Comparison of ENCODE assay signal across 8 mouse cellular contexts in the genomic region with DNA sequence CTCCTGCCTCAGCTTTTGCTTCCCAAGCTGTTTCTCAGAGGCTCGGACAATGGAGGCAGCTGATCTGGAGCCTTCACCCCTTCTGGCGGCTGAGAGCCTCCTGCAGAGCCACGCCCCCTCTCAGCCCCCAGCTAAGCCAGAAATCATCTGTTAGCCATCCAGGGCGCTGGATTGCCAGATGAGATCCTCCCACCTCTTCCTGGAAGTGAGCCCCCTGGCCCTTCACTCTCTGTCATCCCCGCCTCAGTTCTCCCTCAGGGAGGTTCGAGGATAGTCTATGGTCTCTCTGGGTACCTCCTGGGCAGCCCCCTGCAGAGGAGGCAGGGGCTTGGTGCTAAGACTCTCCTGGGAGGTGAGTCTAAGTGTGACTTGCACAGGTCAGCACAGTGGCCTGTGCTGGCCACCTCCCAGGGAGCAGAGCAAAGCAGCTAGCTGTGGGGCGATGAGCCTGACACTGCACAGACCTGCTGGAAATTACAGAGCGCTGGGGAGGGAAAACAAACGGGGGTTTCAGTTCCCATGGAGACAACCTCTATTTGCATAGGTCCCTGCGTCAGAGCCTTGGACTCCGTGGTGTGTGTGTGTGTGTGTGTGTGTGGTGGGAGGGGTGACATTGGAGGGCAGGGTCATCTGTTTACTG. TPM values are rescaled to one million over a fixed set of nuclear protein-coding genes. Genes with fewer than 3 reads are reported as not detected.
DNase-seq lines count a peak whose midpoint lies in the region; ATAC-seq and TF ChIP-seq lines count a peak whose summit lies in the region.

No protein-coding gene starts in this region.

- no peak overlapping the region; the same call in 1 of the 2 replicates for H3K4me3 ChIP-seq in testis, adult 2 months (ENCODE audit: control insufficient read depth, low read depth, low read length)
- H3K4me3 ChIP-seq in forebrain, embryonic 15.5 days: no peak overlapping the region
- 0 out of 2 replicates have a peak overlapping the region, but pooled peaks have one; percentile 8 for H3K4me3 ChIP-seq in hindbrain, embryonic 13.5 days
- peak overlapping the region; percentile 4; the same call in 1 of the 2 replicates for H3K4me3 ChIP-seq in stomach, embryonic 16.5 days (replicated peaks; ENCODE audit: low read length)
- no peak overlapping the region for H3K4me3 ChIP-seq in thymus, adult 2 months (ENCODE audit: control insufficient read depth, insufficient read depth, low read length)

- no peak for DNase-seq in testis, postnatal 10 days (ENCODE audit: low spot score)
- DNase-seq in thymus, adult 2 months: no peak
- DNase-seq in left cerebral cortex, postnatal 14 days (ENCODE audit: low spot score in 2 of 2): no peak

- 2% methylated on average over 11 of the region's 11 CpGs for WGBS in forebrain, embryonic 15.5 days
- 3% methylated on average over 11 of the region's 11 CpGs for WGBS in hindbrain, embryonic 13.5 days
- 3% methylated on average over 11 of the region's 11 CpGs for WGBS in stomach, embryonic 16.5 days
- 46% methylated on average over 11 of the region's 11 CpGs for WGBS in thymus, adult 2 months

- intact Hi-C loops in left cerebral cortex, postnatal 14 days (cut with DNase I): no loop called here

- H3K27ac ChIP-seq in testis, adult 2 months (ENCODE audit: control insufficient read depth, insufficient read depth, low read depth, low read length): peak overlapping the region; percentile 36
- H3K27ac ChIP-seq in forebrain, embryonic 15.5 days (replicated peaks): 0 out of 2 replicates have a peak overlapping the region, but pooled peaks have one; percentile 31
- peak overlapping the region; percentile 70 for H3K27ac ChIP-seq in hindbrain, embryonic 13.5 days
- H3K27ac ChIP-seq in stomach, embryonic 16.5 days (ENCODE audit: low read length): peak overlapping the region; percentile 81
- no peak overlapping the region for H3K27ac ChIP-seq in thymus, adult 2 months (ENCODE audit: control insufficient read depth, insufficient read depth, low read length)

- H3K9me3 ChIP-seq in forebrain, embryonic 15.5 days: no peaks in the 10 kb centered on the region
- H3K9me3 ChIP-seq in hindbrain, embryonic 13.5 days: no peaks in the 10 kb centered on the region
- no peaks in the 10 kb centered on the region for H3K9me3 ChIP-seq in stomach, embryonic 16.5 days (replicated peaks; ENCODE audit: control insufficient read depth, low read length)

- H3K4me1 ChIP-seq in testis, adult 2 months (ENCODE audit: control insufficient read depth, insufficient read depth, low read length): peaks cover 15% of the 10 kb centered on the region
- peaks cover 9% of the 10 kb centered on the region for H3K4me1 ChIP-seq in forebrain, embryonic 15.5 days
- peaks cover 36% of the 10 kb centered on the region for H3K4me1 ChIP-seq in hindbrain, embryonic 13.5 days (replicated peaks)
- peaks cover 44% of the 10 kb centered on the region for H3K4me1 ChIP-seq in stomach, embryonic 16.5 days (ENCODE audit: control insufficient read depth, insufficient read depth, low read length)
- H3K4me1 ChIP-seq in thymus, adult 2 months (replicated peaks; ENCODE audit: control insufficient read depth, insufficient read depth, low read length): peaks cover 61% of the 10 kb centered on the region

- no peak for TF ChIP-seq POLR2A in testis, adult 2 months (IDR thresholded peaks at IDR 0.05; ENCODE audit: control insufficient read depth, low read depth, low read length)
- no peak for TF ChIP-seq POLR2A in thymus, adult 2 months (IDR thresholded peaks at IDR 0.05; ENCODE audit: control insufficient read depth, extremely low read depth, insufficient read depth, low read length, poor library complexity)

- H3K27me3 ChIP-seq in testis, adult 2 months (ENCODE audit: control insufficient read depth, insufficient read depth, low read length): no peaks in the 10 kb centered on the region
- H3K27me3 ChIP-seq in forebrain, embryonic 15.5 days: no peaks in the 10 kb centered on the region
- H3K27me3 ChIP-seq in hindbrain, embryonic 13.5 days: no peaks in the 10 kb centered on the region
- no peaks in the 10 kb centered on the region for H3K27me3 ChIP-seq in stomach, embryonic 16.5 days (ENCODE audit: control insufficient read depth, insufficient read depth, low read length)
- H3K27me3 ChIP-seq in thymus, adult 2 months (ENCODE audit: control insufficient read depth, insufficient read depth, low read length): no peaks in the 10 kb centered on the region

- peak overlapping the region; percentile 35; the same call in 1 of the 2 replicates for H3K9ac ChIP-seq in forebrain, embryonic 15.5 days (replicated peaks)
- H3K9ac ChIP-seq in hindbrain, embryonic 13.5 days: peak overlapping the region; percentile 64
- H3K9ac ChIP-seq in stomach, embryonic 16.5 days (ENCODE audit: low read length): peak overlapping the region; percentile 37; the same call in 1 of the 2 replicates

- no peak for TF ChIP-seq CTCF in testis, adult 2 months (IDR thresholded peaks at IDR 0.05; ENCODE audit: control insufficient read depth, insufficient read depth, insufficient replicate concordance, low read depth, low read length)
- TF ChIP-seq CTCF in thymus, adult 2 months (IDR thresholded peaks at IDR 0.05; ENCODE audit: borderline replicate concordance, control insufficient read depth, extremely low read depth, insufficient read depth, low read length, poor library complexity): no peak

- H3K36me3 ChIP-seq in testis, adult 2 months (ENCODE audit: control insufficient read depth, insufficient read depth, low read length): no peaks in the 10 kb centered on the region
- no peaks in the 10 kb centered on the region for H3K36me3 ChIP-seq in forebrain, embryonic 15.5 days
- H3K36me3 ChIP-seq in hindbrain, embryonic 13.5 days: no peaks in the 10 kb centered on the region
- H3K36me3 ChIP-seq in stomach, embryonic 16.5 days (ENCODE audit: control insufficient read depth, insufficient read depth, low read length): no peaks in the 10 kb centered on the region
- no peaks in the 10 kb centered on the region for H3K36me3 ChIP-seq in thymus, adult 2 months (ENCODE audit: control insufficient read depth, insufficient read depth, low read length)

- H3K4me2 ChIP-seq in forebrain, embryonic 15.5 days (replicated peaks): peak overlapping the region; percentile 27
- H3K4me2 ChIP-seq in hindbrain, embryonic 13.5 days: peak overlapping the region; percentile 40
- peak overlapping the region; percentile 34 for H3K4me2 ChIP-seq in stomach, embryonic 16.5 days (ENCODE audit: low read depth, low read length)

- ATAC-seq in forebrain, embryonic 15.5 days (replicated peaks): peak; percentile 68
- peak; percentile 73 for ATAC-seq in hindbrain, embryonic 13.5 days (ENCODE audit: low FRiP score)
- ATAC-seq in megakaryocyte, adult 5-6 weeks (ENCODE audit: poor library complexity, severe bottlenecking): peak; percentile 12; the same call in 1 of the 2 replicates
- ATAC-seq in stomach, embryonic 16.5 days (ENCODE audit: insufficient read depth, low FRiP score): peak; percentile 74

RNA-seq across cellular contexts. Expression of a gene that starts 22.7 kb away (rescaled TPM):
- 0.76 and 2.0 TPM in 2 replicates for polyA plus RNA-seq in testis, adult 2 months (2012; rRNA removed)
- polyA plus RNA-seq in forebrain, embryonic 15.5 days (2015; fragmentation: Nextera tagmentation; extraction: Ambion mirVana): not detected in 2 replicates
- not detected in 2 replicates for polyA plus RNA-seq in hindbrain, embryonic 13.5 days (2015; fragmentation: Nextera tagmentation; extraction: Ambion mirVana)
- total RNA-seq in megakaryocyte, adult 5-6 weeks (2015): 0.39 and 0.45 TPM in 2 replicates
- 0.18 TPM in 1 of 2 replicates, not detected in the other for total RNA-seq in megakaryocyte, adult 5-6 weeks (2017)
- 0.19 TPM in 2 replicates for polyA plus RNA-seq in stomach, embryonic 16.5 days (2015; fragmentation: Nextera tagmentation; extraction: Ambion mirVana)
- polyA plus RNA-seq in thymus, adult 2 months (2012; rRNA removed): 202 and 240 TPM in 2 replicates
- total RNA-seq in left cerebral cortex, postnatal 14 days (2021): not detected

RNA-seq across cellular contexts. Expression of a gene that starts 43.1 kb away (rescaled TPM):
- polyA plus RNA-seq in testis, adult 2 months (2012; rRNA removed): 2.0 and 3.3 TPM in 2 replicates
- polyA plus RNA-seq in forebrain, embryonic 15.5 days (2015; fragmentation: Nextera tagmentation; extraction: Ambion mirVana): 0.09 TPM in 1 of 2 replicates, not detected in the other
- 0.17 and 0.19 TPM in 2 replicates for polyA plus RNA-seq in hindbrain, embryonic 13.5 days (2015; fragmentation: Nextera tagmentation; extraction: Ambion mirVana)
- 7.4 and 8.6 TPM in 2 replicates for total RNA-seq in megakaryocyte, adult 5-6 weeks (2015)
- total RNA-seq in megakaryocyte, adult 5-6 weeks (2017): 4.1 and 4.6 TPM in 2 replicates
- polyA plus RNA-seq in stomach, embryonic 16.5 days (2015; fragmentation: Nextera tagmentation; extraction: Ambion mirVana): 1.8 and 2.4 TPM in 2 replicates
- polyA plus RNA-seq in thymus, adult 2 months (2012; rRNA removed): 5.2 and 7.5 TPM in 2 replicates
- under 1 TPM; 0.33 to 0.34 TPM for total RNA-seq in left cerebral cortex, postnatal 14 days (2021)

Comparison
In these comparisons a context has a peak if more than half of its experiments do, and no peak if none do; other contexts are left out.
1. H3K4me3 ChIP-seq: peak in hindbrain, embryonic 13.5 days (single experiment) and stomach, embryonic 16.5 days (single experiment); none in testis, adult 2 months (single experiment), forebrain, embryonic 15.5 days (single experiment) and thymus, adult 2 months (single experiment).
2. ATAC-seq: peak in every context shown above with its lines; median percentile 74 in stomach, embryonic 16.5 days; 73 in hindbrain, embryonic 13.5 days; 68 in forebrain, embryonic 15.5 days; 12 in megakaryocyte, adult 5-6 weeks.
3. RNA of a gene that starts 22.7 kb away (polyA plus RNA-seq): 202 to 240 TPM in thymus, adult 2 months; 0.76 to 2.0 TPM in testis, adult 2 months, 0.19 TPM in stomach, embryonic 16.5 days, not detected in forebrain, embryonic 15.5 days and not detected in hindbrain, embryonic 13.5 days; every median in the first group is over 10 times any median in the second.
4. Peak in every context shown above with its lines, with median percentiles within 50 percentile points of each other: H3K4me2 ChIP-seq and H3K9ac ChIP-seq.